In the genomic region with DNA sequence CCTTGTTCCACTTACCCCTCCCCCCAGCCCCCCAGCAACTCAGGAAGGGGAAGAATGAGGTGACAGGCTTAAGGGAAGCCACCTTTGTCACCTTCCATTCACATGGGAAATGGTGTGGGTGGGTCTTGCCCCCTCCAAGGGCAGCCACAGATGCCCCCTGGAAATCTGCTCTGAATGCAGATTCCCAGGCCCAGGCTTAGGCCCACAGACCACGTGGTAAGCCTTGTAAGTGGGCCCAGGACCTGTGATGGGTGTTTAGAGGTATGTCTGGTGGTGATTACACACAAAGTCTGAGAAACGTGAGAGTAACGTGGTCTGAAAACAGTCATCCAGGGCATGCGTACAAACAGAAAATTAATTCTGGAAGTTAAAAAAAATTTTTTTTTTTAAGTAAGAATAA, we compare ENCODE assay signal across 19 mouse cellular contexts. TPM values are rescaled to one million over a fixed set of nuclear protein-coding genes. Genes with fewer than 3 reads are reported as not detected.
DNase-seq lines count a peak whose midpoint lies in the region; ATAC-seq and TF ChIP-seq lines count a peak whose summit lies in the region.
"Had no signal": no experiment of that assay in that cellular context is flagged by ENCODE, and none has a peak within 500 bp of the region (broad histone marks: within the 10 kb centered on the region; RNA-seq: fewer than 3 reads in every experiment).

No protein-coding gene starts in this region.

- H3K27ac ChIP-seq in hindbrain, embryonic 10.5 days, result peak overlapping the region; percentile 81
- H3K27ac ChIP-seq in hindbrain, embryonic 11.5 days (ENCODE audit: low read depth, low read length), result no peak overlapping the region
- peak overlapping the region; percentile 64; the same call in 1 of the 2 replicates for H3K27ac ChIP-seq in limb, embryonic 10.5 days
- no peak overlapping the region for H3K27ac ChIP-seq in stomach, postnatal 0 days (replicated peaks)
- H3K27ac ChIP-seq: hindbrain, embryonic 14.5 days; macrophage; midbrain, embryonic 13.5 days had no signal

- WGBS in hindbrain, embryonic 10.5 days, result 53% methylated on average over 4 of the region's 4 CpGs
- WGBS in hindbrain, embryonic 11.5 days, result 69% methylated on average over 4 of the region's 4 CpGs
- 65% methylated on average over 4 of the region's 4 CpGs for WGBS in limb, embryonic 10.5 days
- 75% methylated on average over 4 of the region's 4 CpGs for WGBS in stomach, postnatal 0 days

- H3K9me3 ChIP-seq in hindbrain, embryonic 10.5 days, result no peaks in the 10 kb centered on the region
- no peaks in the 10 kb centered on the region for H3K9me3 ChIP-seq in hindbrain, embryonic 11.5 days (ENCODE audit: control insufficient read depth, low read length)
- no peaks in the 10 kb centered on the region for H3K9me3 ChIP-seq in limb, embryonic 10.5 days (replicated peaks)
- H3K9me3 ChIP-seq in stomach, postnatal 0 days (ENCODE audit: control insufficient read depth, low read length), result no peaks in the 10 kb centered on the region
- H3K9me3 ChIP-seq: midbrain, embryonic 13.5 days had no signal

- peaks cover 36% of the 10 kb centered on the region for H3K4me1 ChIP-seq in hindbrain, embryonic 10.5 days (replicated peaks)
- H3K4me1 ChIP-seq in hindbrain, embryonic 11.5 days (replicated peaks; ENCODE audit: control insufficient read depth, insufficient read depth, low read length), result no peaks in the 10 kb centered on the region
- peaks cover 17% of the 10 kb centered on the region for H3K4me1 ChIP-seq in limb, embryonic 10.5 days
- H3K4me1 ChIP-seq in stomach, postnatal 0 days (replicated peaks; ENCODE audit: control insufficient read depth, insufficient read depth), result peaks cover 10% of the 10 kb centered on the region

- TF ChIP-seq EP300 in stomach, postnatal 0 days (optimal IDR thresholded peaks at IDR 0.05), result no peak

- H3K4me3 ChIP-seq in hindbrain, embryonic 10.5 days, result no peak overlapping the region
- no peak overlapping the region for H3K4me3 ChIP-seq in hindbrain, embryonic 11.5 days (ENCODE audit: low read depth, low read length)
- H3K4me3 ChIP-seq in limb, embryonic 10.5 days, result no peak overlapping the region
- H3K4me3 ChIP-seq in stomach, postnatal 0 days (ENCODE audit: low read depth, low read length), result no peak overlapping the region
- H3K4me3 ChIP-seq: midbrain, embryonic 13.5 days had no signal

- no peak for DNase-seq in hindbrain, embryonic 10.5 days (ENCODE audit: low spot score)
- DNase-seq in hindbrain, embryonic 11.5 days (ENCODE audit: low spot score), result no peak
- DNase-seq in R1 (ENCODE audit: low read depth, low spot score), result peak; percentile 81
- no peak for DNase-seq in limb, embryonic 10.5 days (ENCODE audit: low spot score)
- DNase-seq in layer of hippocampus, postnatal 25 days (ENCODE audit: extremely low spot score in 1 of 2, low spot score in 1 of 2), result no peak
- no peak for DNase-seq in stomach, postnatal 0 days (ENCODE audit: low spot score)
- no peak for DNase-seq in adrenal gland, postnatal 14 days
- DNase-seq: cerebellum, adult 9-11 months; forebrain, postnatal 0 days; gastrocnemius, postnatal 14 days; kidney, postnatal 10 days; lung, adult 2 months; right cerebral cortex, adult 18-20 months; thymus, postnatal 25 days had no signal

- H3K36me3 ChIP-seq in hindbrain, embryonic 10.5 days, result peaks cover 34% of the 10 kb centered on the region
- no peaks in the 10 kb centered on the region for H3K36me3 ChIP-seq in hindbrain, embryonic 11.5 days (ENCODE audit: control insufficient read depth, insufficient read depth, low read length)
- peaks cover 30% of the 10 kb centered on the region for H3K36me3 ChIP-seq in limb, embryonic 10.5 days
- H3K36me3 ChIP-seq in stomach, postnatal 0 days (ENCODE audit: control insufficient read depth, insufficient read depth, low read length), result peaks cover 14% of the 10 kb centered on the region; the same call in 1 of the 2 replicates

- no peak overlapping the region for H3K4me2 ChIP-seq in hindbrain, embryonic 11.5 days (replicated peaks; ENCODE audit: low read depth, low read length)
- no peak overlapping the region for H3K4me2 ChIP-seq in stomach, postnatal 0 days (replicated peaks; ENCODE audit: low read depth)
- H3K4me2 ChIP-seq: hindbrain, embryonic 14.5 days; midbrain, embryonic 13.5 days had no signal

- no peak for TF ChIP-seq CTCF in stomach, postnatal 0 days (IDR thresholded peaks at IDR 0.05; ENCODE audit: low read depth)

- peaks cover 8% of the 10 kb centered on the region for H3K27me3 ChIP-seq in hindbrain, embryonic 10.5 days (ENCODE audit: insufficient read depth, poor library complexity, severe bottlenecking)
- no peaks in the 10 kb centered on the region for H3K27me3 ChIP-seq in hindbrain, embryonic 11.5 days (ENCODE audit: control insufficient read depth, insufficient read depth, low read length)
- H3K27me3 ChIP-seq in limb, embryonic 10.5 days (ENCODE audit: low read depth, poor library complexity, severe bottlenecking), result no peaks in the 10 kb centered on the region
- H3K27me3 ChIP-seq in stomach, postnatal 0 days (ENCODE audit: control insufficient read depth, insufficient read depth, low read length), result no peaks in the 10 kb centered on the region
- H3K27me3 ChIP-seq: Patski had no signal

- ATAC-seq in hindbrain, embryonic 11.5 days (ENCODE audit: low FRiP score), result no peak
- ATAC-seq in stomach, postnatal 0 days (ENCODE audit: low FRiP score, low TSS enrichment), result no peak
- ATAC-seq: forebrain, postnatal 0 days; intestine, postnatal 0 days; midbrain, embryonic 13.5 days; Patski had no signal

- H3K9ac ChIP-seq in hindbrain, embryonic 11.5 days (ENCODE audit: low read depth, low read length), result no peak overlapping the region
- H3K9ac ChIP-seq in stomach, postnatal 0 days (ENCODE audit: low read length), result no peak overlapping the region
- H3K9ac ChIP-seq: forebrain, postnatal 0 days; hindbrain, embryonic 14.5 days; midbrain, embryonic 13.5 days had no signal

RNA-seq across cellular contexts. Expression of gene Vangl1, which starts 39.6 kb away (rescaled TPM):
- 13.9 and 14.7 TPM in 2 replicates for polyA plus RNA-seq in hindbrain, embryonic 10.5 days (2016; fragmentation: Nextera tagmentation; extraction: Ambion mirVana)
- polyA plus RNA-seq in hindbrain, embryonic 11.5 days (2014; fragmentation: Nextera tagmentation; extraction: Ambion mirVana), result 10.9 and 12.3 TPM in 2 replicates
- 11.8 and 14.8 TPM in 2 replicates for polyA plus RNA-seq in limb, embryonic 10.5 days (2016; fragmentation: Nextera tagmentation; extraction: Ambion mirVana)
- 1 to 10 TPM; 5.3 to 8.0 TPM for total RNA-seq in layer of hippocampus, postnatal 25 days (2021)
- polyA plus RNA-seq in stomach, postnatal 0 days (2015; fragmentation: Nextera tagmentation; extraction: Ambion mirVana), result 14.1 and 15.3 TPM in 2 replicates
- 33.3 and 34.4 TPM in 2 replicates for total RNA-seq in adrenal gland, postnatal 14 days (2021)

Comparison
In these comparisons a context has a peak if more than half of its experiments do, and no peak if none do; other contexts are left out.
1. H3K27ac ChIP-seq: peak in hindbrain, embryonic 10.5 days (single experiment) and limb, embryonic 10.5 days (single experiment); none in hindbrain, embryonic 11.5 days (single experiment) and stomach, postnatal 0 days (single experiment).